Mouse (Mus musculus): Measurements from ENCODE around the gene Thpo. TPM values are rescaled to one million over a fixed set of nuclear protein-coding genes. Genes with fewer than 3 reads are reported as not detected.

Thpo gene
- total and polyA plus RNA-seq, 3 experiments, result 0.08 to 1.0 (median 0.19) TPM

DNA sequence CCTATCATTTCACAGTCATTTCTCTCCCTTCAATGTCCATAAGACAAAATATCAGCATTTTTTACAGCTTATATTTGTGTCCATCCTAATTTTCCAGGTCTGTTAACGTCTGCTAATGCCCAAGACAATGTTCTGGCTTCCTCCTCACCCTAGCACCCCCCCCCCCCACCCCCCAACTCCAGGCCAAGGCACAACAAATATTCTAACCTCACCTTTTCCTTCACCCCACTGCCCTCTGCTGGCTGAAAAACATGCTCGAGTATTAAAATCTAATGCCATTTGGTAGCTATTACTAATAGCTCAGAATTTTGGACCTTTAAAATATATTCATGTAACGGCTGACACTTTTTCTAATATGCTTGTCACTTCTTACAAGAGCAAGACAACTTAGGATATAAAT lies 27.4 kb upstream of the Thpo start:
- in situ Hi-C loops (cut with MboI; ENCODE audit: low pct_ligation_motif_present, low pct_unique_long_range_greater_than_20kb, low sequenced_read_pairs) (loop anchor here (5.0 kb wide), 1 partner anchor 44 kb away; the partner anchor contains the start of genes Clcn2 and Polr2h), dilution Hi-C loops (cut with MboI; ENCODE audit: extremely low pct_ligation_motif_present, extremely low pct_unique_long_range_greater_than_20kb, low sequenced_read_pairs) (no loop called here)
- H3K36me3 ChIP-seq (replicated peaks in 1 of 2; ENCODE audit: control insufficient read depth in 1 of 2, insufficient read depth in 1 of 2, low read length in 1 of 2), result no peaks in the 10 kb centered on the region
- DNase-seq (ENCODE audit: extremely low read depth), result peak; percentile 63
- no peaks in the 10 kb centered on the region for H3K79me2 ChIP-seq (replicated peaks; ENCODE audit: control insufficient read depth, extremely low read depth, insufficient read depth, poor library complexity, severe bottlenecking)
- H3K4me3 ChIP-seq (replicated peaks in 1 of 3; ENCODE audit: low read depth in 2 of 3, low read length in 2 of 3, poor library complexity in 1 of 3), result no peak overlapping the region
- TF ChIP-seq UBTF (IDR thresholded peaks at IDR 0.05; ENCODE audit: low read depth, low read length) (no peak), KAT2A (IDR thresholded peaks at IDR 0.05; ENCODE audit: insufficient replicate concordance, low read length) (no peak), BHLHE40 (IDR thresholded peaks at IDR 0.05; ENCODE audit: low read depth, low read length) (no peak), TCF12 (IDR thresholded peaks at IDR 0.05; ENCODE audit: low read depth, low read length) (no peak), E2F4 (IDR thresholded peaks at IDR 0.05; ENCODE audit: insufficient replicate concordance, low read depth, low read length) (no peak), RCOR1 (conservative IDR thresholded peaks at IDR 0.05; ENCODE audit: low read depth, low read length) (no peak), POLR2A (IDR thresholded peaks at IDR 0.05; ENCODE audit: low read depth, low read length) (no peak), GABPA (IDR thresholded peaks at IDR 0.05; ENCODE audit: insufficient replicate concordance, low read depth, low read length) (no peak), ELF1 (IDR thresholded peaks at IDR 0.05; ENCODE audit: low read depth, low read length) (no peak), CTCF (conservative IDR thresholded peaks at IDR 0.05 in 1 of 2, IDR thresholded peaks at IDR 0.05 in 1 of 2; ENCODE audit: low read depth in 2 of 2, low read length in 2 of 2) (peak in 1 of 2 experiments; percentile 81; a peak in 2 of 4 replicates), MEF2A (IDR thresholded peaks at IDR 0.05; ENCODE audit: borderline replicate concordance, low read depth, low read length) (no peak), EP300 (IDR thresholded peaks at IDR 0.05; ENCODE audit: low read length) (no peak), SMC3 (IDR thresholded peaks at IDR 0.05; ENCODE audit: low read depth, low read length) (peak; percentile 78), PAX5 (IDR thresholded peaks at IDR 0.05; ENCODE audit: low read length) (no peak), MYC (IDR thresholded peaks at IDR 0.05; ENCODE audit: low read depth, low read length) (no peak), RAD21 (IDR thresholded peaks at IDR 0.05; ENCODE audit: low read depth, low read length) (peak; percentile 78), TBP (conservative IDR thresholded peaks at IDR 0.05; ENCODE audit: low read depth, low read length) (no peak), MAZ (IDR thresholded peaks at IDR 0.05; ENCODE audit: low read depth, low read length) (peak; percentile 75; the same call in 1 of the 2 replicates), JUN (IDR thresholded peaks at IDR 0.05; ENCODE audit: insufficient read depth, low read depth, low read length) (no peak), ETS1 (conservative IDR thresholded peaks at IDR 0.05; ENCODE audit: low read depth, low read length) (no peak), USF2 (conservative IDR thresholded peaks at IDR 0.05; ENCODE audit: low read depth, low read length) (no peak), MXI1 (IDR thresholded peaks at IDR 0.05; ENCODE audit: low read depth, low read length) (no peak), CHD2 (IDR thresholded peaks at IDR 0.05; ENCODE audit: low read length) (no peak), HCFC1 (IDR thresholded peaks at IDR 0.05; ENCODE audit: low read depth, low read length) (no peak), JUND (conservative IDR thresholded peaks at IDR 0.05; ENCODE audit: low read depth, low read length) (no peak), ZNF384 (IDR thresholded peaks at IDR 0.05; ENCODE audit: low read depth, low read length) (no peak), MAFK (IDR thresholded peaks at IDR 0.05; ENCODE audit: insufficient replicate concordance, low read length) (no peak), POLR2AphosphoS2 (IDR thresholded peaks at IDR 0.05; ENCODE audit: low read depth, low read length) (no peak), CHD1 (IDR thresholded peaks at IDR 0.05; ENCODE audit: low read depth, low read length) (no peak), ZKSCAN1 (IDR thresholded peaks at IDR 0.05; ENCODE audit: borderline replicate concordance, low read depth, low read length) (no peak), IRF4 (IDR thresholded peaks at IDR 0.05; ENCODE audit: low read depth, low read length) (no peak), USF1 (IDR thresholded peaks at IDR 0.05; ENCODE audit: low read depth, low read length) (no peak), NELFE (IDR thresholded peaks at IDR 0.05; ENCODE audit: low read depth, low read length) (no peak), ZC3H11A (IDR thresholded peaks at IDR 0.05; ENCODE audit: low read depth, low read length) (peak; percentile 60), SIN3A (IDR thresholded peaks at IDR 0.05; ENCODE audit: low read length) (no peak), ZMIZ1 (IDR thresholded peaks at IDR 0.05; ENCODE audit: low read depth, low read length) (no peak), NRF1 (IDR thresholded peaks at IDR 0.05; ENCODE audit: low read depth, low read length) (no peak), MAX (IDR thresholded peaks at IDR 0.05; ENCODE audit: low read length) (no peak)
- peaks cover 2% of the 10 kb centered on the region for H3K9me3 ChIP-seq (replicated peaks; ENCODE audit: low read length)
- H3K27me3 ChIP-seq (replicated peaks), result no peaks in the 10 kb centered on the region
- no peak overlapping the region for H3K4me2 ChIP-seq (ENCODE audit: insufficient read depth, low read depth, poor library complexity, severe bottlenecking)
- peaks cover 4 to 13% of the 10 kb centered on the region in 2 experiments for H3K4me1 ChIP-seq (ENCODE audit: control insufficient read depth in 1 of 2, insufficient read depth in 2 of 2)
- H3K9ac ChIP-seq (ENCODE audit: insufficient read depth, low read depth), result no peak overlapping the region
- no peak overlapping the region for H3K27ac ChIP-seq (ENCODE audit: insufficient read depth, low read depth)
